Mouse (Mus musculus) embryonic facial prominence, embryonic 13.5 days (tissue): Measurements from ENCODE around the gene Kcnmb3. TPM values are rescaled to one million over a fixed set of nuclear protein-coding genes. Genes with fewer than 3 reads are reported as not detected.

Experiments
- ATAC-seq: fragments of 200-750 bp; cut with Nextera tagmentation; 2 replicates; pipeline ENCODE4 v1.8.0; 2017; ENCODE audit warnings: low read depth; ENCODE audit not compliant: insufficient number of reproducible peaks, insufficient read depth, low FRiP score, low TSS enrichment
- H3K27ac ChIP-seq: fragments of 300-500 bp; sonication (generic); 2 replicates; pipeline ENCODE4 v1.5.1; 2015; ENCODE audit warnings: moderate library complexity, mild to moderate bottlenecking, inconsistent platforms
- H3K27me3 ChIP-seq: fragments of 300-500 bp; sonication (generic); 2 replicates; pipeline ENCODE4 v1.6.1; 2015; ENCODE audit warnings: mild to moderate bottlenecking, inconsistent platforms
- H3K36me3 ChIP-seq: fragments of 300-500 bp; sonication (generic); 2 replicates; pipeline ENCODE4 v1.6.1; 2015; ENCODE audit warnings: mild to moderate bottlenecking, inconsistent platforms
- H3K4me1 ChIP-seq: fragments of 300-500 bp; sonication (generic); 2 replicates; pipeline ENCODE4 v1.6.1; 2015; ENCODE audit warnings: inconsistent platforms
- H3K4me2 ChIP-seq: fragments of 300-500 bp; sonication (generic); 2 replicates; pipeline ENCODE4 v1.6.1; 2015; ENCODE audit warnings: moderate library complexity, mild to moderate bottlenecking, inconsistent platforms
- H3K4me3 ChIP-seq: fragments of 300-500 bp; sonication (generic); 2 replicates; pipeline ENCODE4 v1.5.1; 2015; ENCODE audit warnings: mild to moderate bottlenecking, inconsistent platforms
- H3K9ac ChIP-seq: fragments of 300-500 bp; sonication (generic); 2 replicates; pipeline ENCODE4 v1.6.1; 2015; ENCODE audit warnings: mild to moderate bottlenecking, inconsistent platforms
- H3K9me3 ChIP-seq: fragments of 300-500 bp; sonication (generic); 2 replicates; pipeline ENCODE4 v1.6.1; 2016; ENCODE audit warnings: inconsistent platforms
- WGBS: fragments of 180-500 bp; shearing (Covaris S2); methylation state at CpG from one replicate; pipeline ENCODE4 v1.1.7; 2015; ENCODE audit warnings: mixed read lengths; 5-methylcytosine and 5-hydroxymethylcytosine counted together
- polyA plus RNA-seq: library from polyadenylated mRNA; unstranded; fragments of >200 nt; fragmentation: Nextera tagmentation; extraction: Ambion mirVana; gene quantifications from 2 replicates; pipeline ENCODE4 v1.2.1, GENCODE M21; 2015

The Kcnmb3 gene
- 0.21 TPM in 1 of 2 replicates, not detected in the other for polyA plus RNA-seq

- H3K36me3 ChIP-seq = no peaks in the 10 kb centered on the region
- peaks cover 13% of the 10 kb centered on the region; the same call in 1 of the 2 replicates for H3K4me1 ChIP-seq
- ATAC-seq = no peak
- no peak within 1 kb of the TSS for H3K9ac ChIP-seq
- no peak within 1 kb of the TSS for H3K27ac ChIP-seq
- H3K4me3 ChIP-seq = no peak within 1 kb of the TSS
- H3K27me3 ChIP-seq = no peaks in the 10 kb centered on the region
- WGBS = 72% methylated on average over 11 of the region's 11 CpGs
- no peak within 1 kb of the TSS for H3K4me2 ChIP-seq
- H3K9me3 ChIP-seq = no peaks in the 10 kb centered on the region
Measured at GRCm38 (mm10) chr3:32492097-32493090, at the start of gene Kcnmb3. Gene Kcnmb3 (minus strand): TSS chr3:32492231.

- no peak overlapping the region for H3K4me3 ChIP-seq
- 89% methylated on average over 5 of the region's 5 CpGs for WGBS
- no peaks in the 10 kb centered on the region for H3K4me1 ChIP-seq
Measured at GRCm38 (mm10) chr3:32538091-32538490, 46.1 kb upstream of the Kcnmb3 start.

GRCm38 (mm10) chr3:32537556-32537955, 45.5 kb upstream of the Kcnmb3 start:
- Histone ChIP-seq H3K9me3 (no peaks in the 10 kb centered on the region), H3K9ac (no peak overlapping the region), H3K27me3 (no peaks in the 10 kb centered on the region), H3K36me3 (peaks cover 69% of the 10 kb centered on the region), H3K4me3 (no peak overlapping the region), H3K4me2 (no peak overlapping the region), H3K4me1 (no peaks in the 10 kb centered on the region), H3K27ac (no peak overlapping the region)
- ATAC-seq = no peak
- WGBS = 57% methylated on average over 1 of the region's 1 CpGs

More at GRCm38 (mm10) chr3:32538091-32538490, 46.1 kb upstream of the Kcnmb3 start:
- H3K27ac ChIP-seq = no peak overlapping the region
- ATAC-seq = no peak
- no peak overlapping the region for H3K4me2 ChIP-seq
- H3K27me3 ChIP-seq = no peaks in the 10 kb centered on the region
- no peak overlapping the region for H3K9ac ChIP-seq
- peaks cover 69% of the 10 kb centered on the region for H3K36me3 ChIP-seq
- no peaks in the 10 kb centered on the region for H3K9me3 ChIP-seq

GRCm38 (mm10) chr3:32535692-32536091, 43.7 kb upstream of the Kcnmb3 start:
- Histone ChIP-seq H3K36me3 (peaks cover 70% of the 10 kb centered on the region), H3K4me1 (no peaks in the 10 kb centered on the region), H3K9me3 (no peaks in the 10 kb centered on the region), H3K4me3 (no peak overlapping the region), H3K27ac (no peak overlapping the region), H3K9ac (no peak overlapping the region), H3K27me3 (no peaks in the 10 kb centered on the region), H3K4me2 (no peak overlapping the region)
- 59% methylated on average over 1 of the region's 1 CpGs for WGBS
- ATAC-seq = no peak

- Histone ChIP-seq H3K27me3 (no peaks in the 10 kb centered on the region), H3K9ac (peak overlapping the region; percentile 77), H3K4me2 (peak overlapping the region; percentile 56), H3K27ac (no peak overlapping the region), H3K4me3 (peak overlapping the region; percentile 63), H3K4me1 (no peaks in the 10 kb centered on the region; the same call in 1 of the 2 replicates), H3K36me3 (peaks cover 34% of the 10 kb centered on the region), H3K9me3 (peaks cover 5% of the 10 kb centered on the region; the same call in 1 of the 2 replicates)
- WGBS = 12% methylated on average over 5 of the region's 5 CpGs
- no peak for ATAC-seq
Measured at GRCm38 (mm10) chr3:32530041-32530440, 38.0 kb upstream of the Kcnmb3 start.

GRCm38 (mm10) chr3:32529303-32529898, 37.4 kb upstream of the Kcnmb3 start, which contains the start of gene Mfn1:
Gene Mfn1 (plus strand): TSS chr3:32529465.
- Histone ChIP-seq H3K9me3 (peaks cover 5% of the 10 kb centered on the region; the same call in 1 of the 2 replicates), H3K27ac (peak within 1 kb of the TSS; percentile 65), H3K36me3 (peaks cover 29% of the 10 kb centered on the region), H3K4me3 (peak within 1 kb of the TSS; percentile 63), H3K4me2 (peak within 1 kb of the TSS; percentile 56), H3K9ac (peak within 1 kb of the TSS; percentile 77), H3K27me3 (no peaks in the 10 kb centered on the region), H3K4me1 (no peaks in the 10 kb centered on the region; the same call in 1 of the 2 replicates)
- WGBS = under 1% methylated on average over 47 of the region's 47 CpGs
- ATAC-seq = peak; percentile 98

GRCm38 (mm10) chr3:32527181-32527580, 35.1 kb upstream of the Kcnmb3 start:
- H3K27ac ChIP-seq = no peak overlapping the region
- H3K9ac ChIP-seq = no peak overlapping the region
- peaks cover 10% of the 10 kb centered on the region; the same call in 1 of the 2 replicates for H3K9me3 ChIP-seq
- H3K4me2 ChIP-seq = no peak overlapping the region
- no peak overlapping the region for H3K4me3 ChIP-seq
- 94% methylated on average over 4 of the region's 4 CpGs for WGBS
- H3K27me3 ChIP-seq = no peaks in the 10 kb centered on the region
- H3K36me3 ChIP-seq = peaks cover 39% of the 10 kb centered on the region
- no peak for ATAC-seq
- no peaks in the 10 kb centered on the region; the same call in 1 of the 2 replicates for H3K4me1 ChIP-seq

- Histone ChIP-seq H3K4me3 (no peak overlapping the region), H3K27me3 (no peaks in the 10 kb centered on the region), H3K9ac (no peak overlapping the region), H3K36me3 (peaks cover 39% of the 10 kb centered on the region), H3K9me3 (no peaks in the 10 kb centered on the region), H3K4me2 (no peak overlapping the region), H3K27ac (no peak overlapping the region), H3K4me1 (peaks cover 23% of the 10 kb centered on the region)
- ATAC-seq = no peak
Measured at GRCm38 (mm10) chr3:32513528-32513927, 21.5 kb upstream of the Kcnmb3 start.

GRCm38 (mm10) chr3:32512686-32513284, 20.8 kb upstream of the Kcnmb3 start:
- WGBS = 89% methylated on average over 7 of the region's 7 CpGs
- no peak for ATAC-seq
- Histone ChIP-seq H3K9ac (no peak overlapping the region), H3K9me3 (no peaks in the 10 kb centered on the region), H3K4me1 (peaks cover 23% of the 10 kb centered on the region), H3K36me3 (peaks cover 32% of the 10 kb centered on the region), H3K4me3 (no peak overlapping the region), H3K27ac (no peak overlapping the region), H3K27me3 (no peaks in the 10 kb centered on the region), H3K4me2 (no peak overlapping the region)

GRCm38 (mm10) chr3:32511191-32511550, 19.1 kb upstream of the Kcnmb3 start:
- Histone ChIP-seq H3K4me1 (peaks cover 23% of the 10 kb centered on the region), H3K9me3 (no peaks in the 10 kb centered on the region), H3K9ac (peak overlapping the region; percentile 89), H3K36me3 (peaks cover 18% of the 10 kb centered on the region), H3K27ac (no peak overlapping the region), H3K4me3 (peak overlapping the region; percentile 74), H3K4me2 (peak overlapping the region; percentile 61), H3K27me3 (no peaks in the 10 kb centered on the region)
- WGBS = 3% methylated on average over 13 of the region's 13 CpGs
- ATAC-seq = no peak
